Mouse (Mus musculus) spleen, postnatal 14 days (tissue): ENCODE data around the gene Tmem53.

Experiments used
- DNase-seq, 2 experiments: peaks; one replicate each; pipeline ENCODE4 v3.0.0; 2021 to 2022; ENCODE audit warnings: low spot score in 2 of 2

The Tmem53 gene

DNA sequence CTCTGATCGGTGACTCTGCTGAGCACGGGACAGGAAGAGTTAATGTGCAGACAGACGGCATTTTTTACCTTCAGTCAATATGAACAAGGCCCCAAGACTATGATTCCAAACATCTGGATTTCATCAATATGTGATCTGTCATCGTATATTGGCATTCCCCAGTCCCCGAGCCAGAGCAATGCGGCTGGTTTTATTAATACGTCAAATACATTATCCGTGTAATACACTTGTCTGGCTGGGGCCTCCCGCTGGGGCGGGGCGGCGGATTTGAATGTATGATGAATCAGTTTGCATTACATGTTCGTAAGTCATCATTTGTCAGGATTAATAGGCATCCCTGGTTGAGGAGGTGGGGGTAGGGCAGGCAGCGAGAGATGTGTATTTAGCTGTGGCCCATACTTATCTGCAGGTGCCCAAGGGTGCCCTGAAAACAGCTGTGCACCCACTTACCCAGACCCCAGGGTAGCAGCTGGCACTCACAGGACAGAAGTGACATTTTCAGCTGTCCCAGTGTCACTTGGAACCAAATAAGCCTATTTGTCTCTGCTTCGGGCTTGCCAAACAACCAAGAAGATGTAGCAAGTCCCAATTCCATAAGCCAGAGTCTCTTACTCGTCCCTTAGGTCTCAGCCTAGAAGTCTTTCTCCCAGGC is 63.2 kb downstream of the Tmem53 start:
- DNase-seq, result no peak

DNA sequence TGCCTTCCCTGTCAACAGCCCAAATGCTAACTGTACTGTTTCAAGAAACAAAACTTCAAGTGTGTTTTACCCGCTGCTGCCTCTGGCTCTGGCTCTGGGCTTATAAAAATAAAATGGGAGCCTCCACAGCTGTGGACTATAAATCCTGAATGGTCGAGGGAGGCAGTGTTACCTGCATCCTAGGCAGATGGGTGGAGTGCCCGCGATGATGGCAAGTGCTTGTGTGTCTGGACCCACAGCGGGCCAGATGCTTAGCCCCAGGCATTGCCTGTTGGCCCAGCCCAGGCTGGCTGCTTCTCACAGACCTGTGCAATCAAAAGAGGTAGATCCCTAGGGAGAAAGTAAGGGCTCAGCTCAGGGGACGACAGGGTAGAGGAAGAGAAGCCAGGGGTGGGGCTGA is 65.0 kb downstream of the Tmem53 start:
- DNase-seq, result no peak

DNA sequence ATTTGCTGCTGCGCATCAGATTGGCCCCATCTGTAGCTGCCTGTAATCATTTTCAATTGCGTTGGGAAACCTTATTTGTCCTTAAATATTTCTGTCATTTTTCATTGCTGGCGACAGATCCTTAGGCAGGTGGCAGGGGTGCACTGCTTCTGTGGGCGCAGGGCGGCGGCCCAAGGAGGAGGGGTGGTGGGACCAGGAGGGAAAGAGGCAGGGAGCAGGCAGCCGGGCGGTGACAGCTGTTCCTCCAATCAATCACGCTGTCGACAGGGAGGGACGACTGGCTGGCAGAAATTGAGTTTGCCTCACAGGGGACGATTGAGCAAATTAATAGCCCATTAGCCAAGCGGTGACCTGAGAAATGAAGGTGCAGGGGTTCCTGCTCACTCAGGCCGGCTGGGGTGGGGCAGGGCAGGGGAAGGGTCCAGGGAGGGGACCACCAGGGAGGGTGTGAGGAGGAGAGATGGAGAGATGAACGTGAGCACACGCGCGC is 66.0 kb downstream of the Tmem53 start:
- no peak for DNase-seq
